Mouse (Mus musculus): ENCODE measurements around the gene Zmynd19. TPM values are rescaled to one million over a fixed set of nuclear protein-coding genes. Genes with fewer than 3 reads are reported as not detected.

Gene Zmynd19
- polyA plus RNA-seq, 1 experiment from 2014 or later = 22.4 TPM

GRCm38 (mm10) chr2:24996471-24996870 is 46.9 kb downstream of the Zmynd19 start:
- H3K9ac ChIP-seq = no peak overlapping the region
- H3K9me3 ChIP-seq = no peaks in the 10 kb centered on the region

DNA sequence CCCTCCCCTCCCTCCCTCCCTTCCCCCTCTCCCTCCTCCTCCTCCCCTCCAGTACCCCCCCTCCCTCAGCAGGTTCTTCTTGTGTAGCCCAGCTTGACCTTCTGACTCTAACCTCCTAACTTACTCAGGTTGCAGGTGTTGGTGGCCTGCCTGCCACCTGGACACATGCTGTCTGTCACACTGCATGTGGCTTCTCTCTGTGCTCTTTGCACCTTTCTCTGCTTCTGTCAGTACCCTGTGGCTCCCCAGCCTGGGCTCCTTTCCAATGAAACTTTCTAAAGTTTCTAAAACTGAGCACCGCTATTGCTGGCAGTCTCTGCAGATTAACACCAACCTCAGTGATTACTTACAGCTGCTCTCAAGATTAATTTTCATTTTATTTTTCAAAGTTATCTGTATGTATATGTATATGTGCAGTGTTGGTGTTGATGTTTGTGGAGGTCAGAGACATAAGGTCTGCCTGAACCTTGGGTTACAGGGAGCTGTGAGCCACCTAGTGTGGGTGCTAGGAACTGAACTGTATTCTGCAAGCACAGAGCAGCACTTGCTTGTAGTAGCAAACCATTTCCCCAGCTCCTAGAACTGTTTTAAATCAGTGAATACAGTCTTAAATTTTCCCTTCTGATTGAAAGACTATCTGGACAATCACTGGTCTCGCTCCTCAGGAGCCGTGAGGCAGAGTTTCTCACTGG is 51.1 kb downstream of the Zmynd19 start:
- Histone ChIP-seq H3K9ac (no peak overlapping the region), H3K4me1 (no peaks in the 10 kb centered on the region), H3K27me3 (no peaks in the 10 kb centered on the region), H3K4me3 (no peak overlapping the region), H3K9me3 (no peaks in the 10 kb centered on the region), H3K27ac (no peak overlapping the region), H3K36me3 (peaks cover 4% of the 10 kb centered on the region; the same call in 1 of the 2 replicates), H3K4me2 (replicated peaks) (no peak overlapping the region)
- ATAC-seq (ENCODE audit: insufficient number of reproducible peaks, insufficient read depth, low FRiP score, low TSS enrichment) = no peak
- WGBS = 77% methylated on average over 3 of the region's 3 CpGs

More at GRCm38 (mm10) chr2:24996471-24996870, 46.9 kb downstream of the Zmynd19 start:
- ATAC-seq (ENCODE audit: insufficient number of reproducible peaks, insufficient read depth, low FRiP score, low TSS enrichment) = no peak
- Histone ChIP-seq H3K27me3 (no peaks in the 10 kb centered on the region), H3K4me3 (no peak overlapping the region), H3K4me2 (replicated peaks) (no peak overlapping the region), H3K27ac (no peak overlapping the region), H3K4me1 (no peaks in the 10 kb centered on the region), H3K36me3 (no peaks in the 10 kb centered on the region)
- 94% methylated on average over 2 of the region's 2 CpGs for WGBS

- Histone ChIP-seq H3K27me3 (no peaks in the 10 kb centered on the region), H3K36me3 (peaks cover 4% of the 10 kb centered on the region; the same call in 1 of the 2 replicates), H3K9me3 (no peaks in the 10 kb centered on the region), H3K9ac (no peak overlapping the region), H3K4me3 (no peak overlapping the region), H3K4me1 (no peaks in the 10 kb centered on the region), H3K4me2 (replicated peaks) (no peak overlapping the region), H3K27ac (no peak overlapping the region)
- no peak for ATAC-seq (ENCODE audit: insufficient number of reproducible peaks, insufficient read depth, low FRiP score, low TSS enrichment)
- 73% methylated on average over 9 of the region's 9 CpGs for WGBS
Observed at GRCm38 (mm10) chr2:25003946-25004786, 54.6 kb downstream of the Zmynd19 start.

- Histone ChIP-seq H3K27me3 (no peaks in the 10 kb centered on the region), H3K4me1 (no peaks in the 10 kb centered on the region), H3K9me3 (no peaks in the 10 kb centered on the region), H3K27ac (no peak overlapping the region), H3K36me3 (peaks cover 4% of the 10 kb centered on the region; the same call in 1 of the 2 replicates), H3K4me3 (no peak overlapping the region), H3K9ac (no peak overlapping the region), H3K4me2 (replicated peaks) (no peak overlapping the region)
- 84% methylated on average over 1 of the region's 1 CpGs for WGBS
- ATAC-seq (ENCODE audit: insufficient number of reproducible peaks, insufficient read depth, low FRiP score, low TSS enrichment) = no peak
Observed at GRCm38 (mm10) chr2:25006767-25007166, 57.2 kb downstream of the Zmynd19 start.

- H3K9ac ChIP-seq = no peak overlapping the region
- H3K9me3 ChIP-seq = no peaks in the 10 kb centered on the region
- H3K4me2 ChIP-seq (replicated peaks) = no peak overlapping the region
- no peak overlapping the region for H3K27ac ChIP-seq
- ATAC-seq (ENCODE audit: insufficient number of reproducible peaks, insufficient read depth, low FRiP score, low TSS enrichment) = no peak
- no peak overlapping the region for H3K4me3 ChIP-seq
- H3K36me3 ChIP-seq = no peaks in the 10 kb centered on the region; the same call in 1 of the 2 replicates
- H3K4me1 ChIP-seq = no peaks in the 10 kb centered on the region
- H3K27me3 ChIP-seq = no peaks in the 10 kb centered on the region
Observed at GRCm38 (mm10) chr2:25008250-25008649, 58.7 kb downstream of the Zmynd19 start.

Small RNA genes lying within 50 kb of the gene (microRNA-seq; reads per million reads assigned to microRNA genes)
- not detected for gene Gm22875

Other genes with a start within 250 kb of the Zmynd19 start
- 2.6 and 3.3 TPM in 2 replicates for gene Cacna1b, start 186.6 kb upstream of the Zmynd19 start, polyA plus RNA-seq (2016; fragmentation: Nextera tagmentation; extraction: Ambion mirVana)
- 121 and 124 TPM in 2 replicates for gene Ehmt1, start 30.2 kb upstream of the Zmynd19 start, polyA plus RNA-seq (2016; fragmentation: Nextera tagmentation; extraction: Ambion mirVana)
- 22.1 and 27.2 TPM in 2 replicates for gene Arrdc1, start 14.5 kb upstream of the Zmynd19 start, polyA plus RNA-seq (2016; fragmentation: Nextera tagmentation; extraction: Ambion mirVana)
- 36.5 and 37.7 TPM in 2 replicates for gene Dph7, start 12.6 kb downstream of the Zmynd19 start, polyA plus RNA-seq (2016; fragmentation: Nextera tagmentation; extraction: Ambion mirVana)
- 138 and 144 TPM in 2 replicates for gene Mrpl41, start 25.3 kb downstream of the Zmynd19 start, polyA plus RNA-seq (2016; fragmentation: Nextera tagmentation; extraction: Ambion mirVana)
- 6.5 and 7.0 TPM in 2 replicates for gene Pnpla7, start 26.2 kb downstream of the Zmynd19 start, polyA plus RNA-seq (2016; fragmentation: Nextera tagmentation; extraction: Ambion mirVana)
- gene Nsmf, start 104.6 kb downstream of the Zmynd19 start, polyA plus RNA-seq (2016; fragmentation: Nextera tagmentation; extraction: Ambion mirVana) = 99.1 and 103 TPM in 2 replicates
- gene Entpd8, start 130.5 kb downstream of the Zmynd19 start, polyA plus RNA-seq (2016; fragmentation: Nextera tagmentation; extraction: Ambion mirVana) = not detected in 2 replicates
- 0.19 TPM in 1 of 2 replicates, not detected in the other for gene Noxa1, start 145.4 kb downstream of the Zmynd19 start, polyA plus RNA-seq (2016; fragmentation: Nextera tagmentation; extraction: Ambion mirVana)
- gene Nrarp, start 231.0 kb downstream of the Zmynd19 start, polyA plus RNA-seq (2016; fragmentation: Nextera tagmentation; extraction: Ambion mirVana) = 21.3 and 24.7 TPM in 2 replicates
- gene Tor4a, start 247.1 kb downstream of the Zmynd19 start, polyA plus RNA-seq (2016; fragmentation: Nextera tagmentation; extraction: Ambion mirVana) = 3.1 and 3.9 TPM in 2 replicates